Mouse (Mus musculus) urinary bladder, adult 2 months (tissue): ENCODE data around the gene Fibin. TPM values are rescaled to one million over a fixed set of nuclear protein-coding genes. Genes with fewer than 3 reads are reported as not detected.

Source experiments
- DNase-seq: peaks from one replicate; pipeline ENCODE4 v3.0.0; 2022; ENCODE audit warnings: low spot score
- polyA plus RNA-seq: library from polyadenylated mRNA; depleted of rRNA; stranded (reverse); fragments of >200 nt; gene quantifications from 2 replicates; pipeline ENCODE4 v1.2.3, GENCODE M21; 2012; rRNA removed

Gene Fibin
- polyA plus RNA-seq, 1 experiment: 22.5 TPM

GRCm38 (mm10) chr2:110314074-110314473, 48.9 kb downstream of the Fibin start:
- DNase-seq: no peak

GRCm38 (mm10) chr2:110313305-110313824, 49.6 kb downstream of the Fibin start:
- DNase-seq: no peak

Other genes with a start within 250 kb of the Fibin start
- 3.1 and 3.9 TPM in 2 replicates for gene Bbox1, start 48.6 kb downstream of the Fibin start, polyA plus RNA-seq
- not detected in 2 replicates for gene Slc5a12, start 234.1 kb upstream of the Fibin start, polyA plus RNA-seq